In the genomic region with DNA sequence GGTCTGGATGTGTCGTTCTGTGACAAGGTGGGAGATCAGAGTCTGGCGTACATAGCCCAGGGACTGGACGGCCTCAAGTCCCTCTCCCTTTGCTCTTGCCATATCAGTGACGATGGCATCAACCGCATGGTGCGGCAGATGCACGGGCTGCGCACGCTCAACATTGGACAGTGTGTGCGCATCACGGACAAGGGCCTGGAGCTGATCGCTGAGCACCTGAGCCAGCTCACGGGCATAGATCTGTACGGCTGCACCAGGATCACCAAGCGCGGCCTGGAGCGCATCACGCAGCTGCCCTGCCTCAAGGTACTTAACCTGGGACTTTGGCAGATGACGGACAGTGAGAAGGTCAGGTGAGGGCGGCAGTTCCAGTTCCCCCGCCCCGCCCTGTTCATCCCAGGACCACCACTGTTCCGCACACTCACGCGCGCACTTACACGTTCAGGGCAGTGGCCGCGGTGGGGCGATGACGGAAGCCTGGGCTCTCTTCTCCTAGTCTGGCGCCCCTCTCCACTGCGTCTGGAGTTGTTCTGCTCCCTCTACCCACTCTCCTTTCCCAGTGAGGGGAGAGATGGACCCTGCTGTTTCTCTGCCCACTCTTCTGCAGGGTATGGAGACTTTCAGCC, we compare ENCODE assay signal across 8 mouse cellular contexts. TPM values are rescaled to one million over a fixed set of nuclear protein-coding genes. Genes with fewer than 3 reads are reported as not detected.
DNase-seq lines count a peak whose midpoint lies in the region; ATAC-seq and TF ChIP-seq lines count a peak whose summit lies in the region.

No protein-coding gene starts in this region.

- no peaks in the 10 kb centered on the region; the same call in none of the 2 replicates for H3K36me3 ChIP-seq in forebrain, embryonic 16.5 days (ENCODE audit: control insufficient read depth, insufficient read depth)
- H3K36me3 ChIP-seq in kidney, postnatal 0 days (ENCODE audit: insufficient read depth, low read length): no peaks in the 10 kb centered on the region; the same call in 1 of the 2 replicates

- H3K9me3 ChIP-seq in forebrain, embryonic 16.5 days (ENCODE audit: control insufficient read depth, low read length): no peaks in the 10 kb centered on the region
- H3K9me3 ChIP-seq in kidney, postnatal 0 days (replicated peaks; ENCODE audit: low read length): no peaks in the 10 kb centered on the region

- H3K4me1 ChIP-seq in cerebellum, adult 2 months (ENCODE audit: control insufficient read depth, insufficient read depth, low read length): peaks cover 7% of the 10 kb centered on the region
- H3K4me1 ChIP-seq in forebrain, embryonic 16.5 days (replicated peaks; ENCODE audit: control insufficient read depth, insufficient read depth, low read length): peaks cover 43% of the 10 kb centered on the region
- peaks cover 16% of the 10 kb centered on the region; the same call in 1 of the 2 replicates for H3K4me1 ChIP-seq in kidney, postnatal 0 days (replicated peaks; ENCODE audit: insufficient read depth, low read length)

- H3K27ac ChIP-seq in cerebellum, adult 2 months (ENCODE audit: insufficient read depth, low read length): peak overlapping the region; percentile 55; the same call in 1 of the 2 replicates
- peak overlapping the region; percentile 99 for H3K27ac ChIP-seq in forebrain, embryonic 16.5 days (ENCODE audit: low read length)
- peak overlapping the region; percentile 99; the same call in 1 of the 2 replicates for H3K27ac ChIP-seq in kidney, postnatal 0 days

- H3K4me2 ChIP-seq in forebrain, embryonic 16.5 days (ENCODE audit: low read length): peak overlapping the region; percentile 99
- peak overlapping the region; percentile 87 for H3K4me2 ChIP-seq in kidney, postnatal 0 days (ENCODE audit: low read length)

- TF ChIP-seq POLR2A in cerebellum, adult 2 months (IDR thresholded peaks at IDR 0.05; ENCODE audit: borderline replicate concordance, insufficient read depth, low read length): no peak

- peak overlapping the region; percentile 89 for H3K9ac ChIP-seq in forebrain, embryonic 16.5 days (replicated peaks; ENCODE audit: low read depth, low read length)
- H3K9ac ChIP-seq in kidney, postnatal 0 days (ENCODE audit: low read depth, low read length): peak overlapping the region; percentile 94

- TF ChIP-seq CTCF in cerebellum, adult 2 months (IDR thresholded peaks at IDR 0.05; ENCODE audit: borderline replicate concordance, insufficient read depth, low read depth, low read length): no peak
- no peak for TF ChIP-seq CTCF in kidney, postnatal 0 days (IDR thresholded peaks at IDR 0.05; ENCODE audit: low read depth)

- ATAC-seq in forebrain, embryonic 16.5 days: peak; percentile 3; the same call in 1 of the 2 replicates
- ATAC-seq in kidney, postnatal 0 days (replicated peaks; ENCODE audit: low FRiP score, low read depth): peak; percentile 19

- peak overlapping the region; percentile 60 for H3K4me3 ChIP-seq in cerebellum, adult 2 months (replicated peaks; ENCODE audit: insufficient read depth, low read depth, low read length)
- H3K4me3 ChIP-seq in forebrain, embryonic 16.5 days (replicated peaks; ENCODE audit: low read length): peak overlapping the region; percentile 80
- H3K4me3 ChIP-seq in kidney, postnatal 0 days (replicated peaks; ENCODE audit: low read depth, low read length): peak overlapping the region; percentile 69

- H3K27me3 ChIP-seq in cerebellum, adult 2 months (ENCODE audit: control insufficient read depth, insufficient read depth, low read length): no peaks in the 10 kb centered on the region
- no peaks in the 10 kb centered on the region for H3K27me3 ChIP-seq in forebrain, embryonic 16.5 days (replicated peaks; ENCODE audit: control insufficient read depth, insufficient read depth, low read length)
- H3K27me3 ChIP-seq in kidney, postnatal 0 days (ENCODE audit: insufficient read depth, low read length): no peaks in the 10 kb centered on the region

- under 1% methylated on average over 33 of the region's 33 CpGs for WGBS in cerebellum, adult 2 months
- WGBS in forebrain, embryonic 16.5 days: under 1% methylated on average over 33 of the region's 33 CpGs
- WGBS in kidney, postnatal 0 days: 2% methylated on average over 33 of the region's 33 CpGs

- peak; percentile 40 for DNase-seq in right cerebral cortex, postnatal 14 days
- no peak for DNase-seq in right cerebral cortex, postnatal 36 days (ENCODE audit: low spot score in 2 of 2)
- peak in 1 of 2 experiments; percentile 59 for DNase-seq in cerebellum, adult 2 months
- DNase-seq in kidney, postnatal 0 days (ENCODE audit: low spot score): no peak
- DNase-seq in lung, postnatal 36 days: peak; percentile 11
- peak; percentile 51 for DNase-seq in right cerebral cortex, postnatal 4 days
- DNase-seq in urinary bladder, postnatal 4 days (ENCODE audit: low spot score in 2 of 2): no peak

RNA-seq across cellular contexts. Expression of a gene that starts 1.4 kb away (rescaled TPM):
- 34.1 TPM in 2 replicates for polyA plus RNA-seq in cerebellum, adult 2 months (2012; rRNA removed)
- 3.1 and 3.3 TPM in 2 replicates for polyA plus RNA-seq in forebrain, embryonic 16.5 days (2015; fragmentation: Nextera tagmentation; extraction: Ambion mirVana)
- 5.1 and 5.3 TPM in 2 replicates for polyA plus RNA-seq in kidney, postnatal 0 days (2015; fragmentation: Nextera tagmentation; extraction: Ambion mirVana)

Comparison
In these comparisons a context has a peak if more than half of its experiments do, and no peak if none do; other contexts are left out.
1. DNase-seq: peak in right cerebral cortex, postnatal 14 days (single experiment), lung, postnatal 36 days (single experiment) and right cerebral cortex, postnatal 4 days (single experiment); none in right cerebral cortex, postnatal 36 days (0 of 2), kidney, postnatal 0 days (single experiment) and urinary bladder, postnatal 4 days (0 of 2).
2. Peak in every context shown above with its lines, with median percentiles within 50 percentile points of each other: H3K27ac ChIP-seq and H3K4me3 ChIP-seq.